Mouse (Mus musculus): Measurements from ENCODE around the gene Dcaf17. TPM values are rescaled to one million over a fixed set of nuclear protein-coding genes. Genes with fewer than 3 reads are reported as not detected.

The Dcaf17 gene
- polyA plus RNA-seq, 1 experiment, result 7.6 TPM

DNA sequence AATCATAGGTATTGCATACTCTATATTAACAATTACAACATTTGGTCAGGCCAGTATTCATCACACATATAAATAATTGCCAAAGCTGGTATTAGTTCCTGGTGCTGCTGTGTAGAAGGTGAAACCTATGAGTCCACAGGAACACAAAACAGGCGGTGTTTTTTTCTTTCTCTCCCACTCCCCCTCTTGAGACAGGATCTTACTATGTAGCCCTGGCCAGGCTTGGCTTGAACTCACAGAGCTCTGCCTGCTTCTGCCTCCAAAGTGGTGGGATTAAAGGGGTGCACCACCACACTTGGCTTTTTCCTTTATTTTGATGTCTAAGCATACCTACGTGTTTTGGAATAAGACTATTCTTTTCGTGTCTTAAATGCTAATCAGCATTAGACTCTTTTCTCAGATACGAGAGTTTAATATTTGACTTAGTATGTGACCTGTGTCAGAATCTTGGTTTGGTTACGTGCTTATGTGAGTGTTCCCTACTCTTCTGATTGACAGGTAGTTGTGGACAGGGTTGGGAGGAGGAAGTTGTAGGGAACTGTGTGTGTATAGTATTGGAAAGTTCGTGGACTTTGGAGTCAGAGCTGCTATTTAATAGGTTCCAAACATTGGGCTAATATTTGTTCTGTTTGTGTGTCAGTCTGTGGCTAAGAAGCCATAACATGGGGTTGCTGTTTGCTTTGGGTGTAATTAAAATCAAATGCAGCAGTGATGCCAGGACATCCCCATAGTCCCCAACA, 28.5 kb downstream of the Dcaf17 start:
- no peak overlapping the region for H3K27ac ChIP-seq (ENCODE audit: insufficient read depth, low read length)
- no peak overlapping the region for H3K4me3 ChIP-seq (ENCODE audit: insufficient read depth, low read length)
- TF ChIP-seq CTCF (IDR thresholded peaks at IDR 0.05; ENCODE audit: extremely low read depth, insufficient read depth, low read length), result no peak
- no peak for TF ChIP-seq POLR2A (IDR thresholded peaks at IDR 0.05; ENCODE audit: extremely low read depth, insufficient read depth, low read length)
- no peaks in the 10 kb centered on the region for H3K4me1 ChIP-seq (ENCODE audit: control insufficient read depth, insufficient read depth, low read length)

DNA sequence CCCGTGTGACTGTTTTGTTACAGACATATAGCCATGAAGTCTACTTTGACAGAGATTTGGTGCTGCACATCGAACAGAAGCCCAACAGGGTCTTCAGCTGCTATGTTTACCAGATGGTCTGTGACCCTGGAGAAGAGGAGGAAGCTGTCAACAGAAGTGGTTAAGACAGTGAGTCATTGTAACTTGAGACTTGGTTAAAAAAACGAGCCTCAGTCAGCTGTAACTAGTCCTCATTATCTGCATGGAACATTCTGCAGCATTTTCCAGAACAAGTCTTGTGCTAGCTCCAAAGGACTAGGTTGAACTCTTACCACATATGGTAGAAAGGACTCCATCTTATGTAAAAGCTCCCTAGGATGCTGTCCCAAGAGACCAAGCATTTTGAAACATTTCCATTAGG, 34.6 kb downstream of the Dcaf17 start:
- H3K4me3 ChIP-seq (ENCODE audit: insufficient read depth, low read length), result no peak overlapping the region
- no peak overlapping the region for H3K27ac ChIP-seq (ENCODE audit: insufficient read depth, low read length)
- TF ChIP-seq POLR2A (IDR thresholded peaks at IDR 0.05; ENCODE audit: extremely low read depth, insufficient read depth, low read length) (no peak), CTCF (IDR thresholded peaks at IDR 0.05; ENCODE audit: extremely low read depth, insufficient read depth, low read length) (no peak)
- H3K4me1 ChIP-seq (ENCODE audit: control insufficient read depth, insufficient read depth, low read length), result no peaks in the 10 kb centered on the region

GRCm38 (mm10) chr2:71090660-71091445, 35.7 kb downstream of the Dcaf17 start:
- peak; percentile 7; the same call in 1 of the 2 replicates for TF ChIP-seq CTCF (IDR thresholded peaks at IDR 0.05; ENCODE audit: extremely low read depth, insufficient read depth, low read length)
- TF ChIP-seq POLR2A (IDR thresholded peaks at IDR 0.05; ENCODE audit: extremely low read depth, insufficient read depth, low read length), result no peak
- H3K4me1 ChIP-seq (ENCODE audit: control insufficient read depth, insufficient read depth, low read length), result no peaks in the 10 kb centered on the region
- H3K4me3 ChIP-seq (ENCODE audit: insufficient read depth, low read length), result no peak overlapping the region
- no peak overlapping the region for H3K27ac ChIP-seq (ENCODE audit: insufficient read depth, low read length)

DNA sequence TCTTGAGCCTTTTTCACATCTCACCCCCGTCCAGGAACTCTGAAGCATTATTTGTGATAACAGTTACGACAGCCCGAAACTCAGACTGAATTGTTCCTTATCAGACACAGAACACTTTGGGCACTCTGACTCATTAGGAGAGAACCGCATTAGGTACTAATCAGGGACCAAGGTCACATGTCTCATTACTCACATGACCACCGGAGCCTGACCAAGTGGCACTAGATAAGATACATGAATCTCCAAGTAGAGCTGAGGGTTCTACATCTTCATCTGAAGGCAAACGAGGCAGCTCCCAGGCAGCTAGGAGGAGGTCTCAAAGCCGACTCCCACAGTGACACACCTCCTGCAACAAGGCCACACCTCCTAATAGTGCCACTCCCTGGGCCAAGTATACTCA, 41.0 kb downstream of the Dcaf17 start:
- Histone ChIP-seq H3K4me1 (ENCODE audit: control insufficient read depth, insufficient read depth, low read length) (no peaks in the 10 kb centered on the region), H3K4me3 (ENCODE audit: insufficient read depth, low read length) (no peak overlapping the region), H3K27ac (ENCODE audit: insufficient read depth, low read length) (no peak overlapping the region)
- TF ChIP-seq CTCF (IDR thresholded peaks at IDR 0.05; ENCODE audit: extremely low read depth, insufficient read depth, low read length), result no peak
- no peak for TF ChIP-seq POLR2A (IDR thresholded peaks at IDR 0.05; ENCODE audit: extremely low read depth, insufficient read depth, low read length)

DNA sequence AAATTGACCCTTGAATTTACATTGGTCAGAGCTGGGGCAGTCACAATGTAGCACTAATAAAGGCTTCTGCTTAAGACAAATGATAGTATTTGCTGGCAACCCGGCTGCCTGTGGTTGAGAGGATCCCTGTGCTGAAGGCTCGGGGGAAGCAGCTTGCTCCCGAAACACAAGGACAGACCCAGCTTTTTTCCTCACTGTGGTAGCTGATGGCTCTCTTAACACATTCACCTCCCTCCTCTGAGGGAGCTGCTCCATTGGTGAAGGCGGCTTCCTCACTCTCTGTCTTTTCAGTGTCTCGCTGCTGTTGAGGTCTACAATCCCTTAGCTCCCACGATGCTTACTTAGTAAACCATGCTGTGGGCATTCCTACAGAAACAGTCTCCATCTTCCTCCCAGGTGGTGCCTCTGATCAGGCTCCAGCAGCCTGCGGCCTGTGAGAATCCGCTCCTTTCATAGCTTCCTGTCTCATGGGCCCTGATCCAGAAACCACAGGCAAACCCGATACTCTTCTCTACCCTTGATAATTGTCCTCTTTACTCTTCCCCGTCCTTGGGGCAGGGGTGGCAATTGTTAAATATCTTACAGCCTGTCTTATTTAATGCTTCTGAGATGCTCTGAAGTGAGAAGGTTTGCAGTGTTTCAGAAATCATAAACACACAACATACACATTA, 47.6 kb downstream of the Dcaf17 start:
- H3K27ac ChIP-seq (ENCODE audit: insufficient read depth, low read length), result no peak overlapping the region
- no peaks in the 10 kb centered on the region for H3K4me1 ChIP-seq (ENCODE audit: control insufficient read depth, insufficient read depth, low read length)
- H3K4me3 ChIP-seq (ENCODE audit: insufficient read depth, low read length), result no peak overlapping the region
- TF ChIP-seq POLR2A (IDR thresholded peaks at IDR 0.05; ENCODE audit: extremely low read depth, insufficient read depth, low read length), result no peak
- no peak for TF ChIP-seq CTCF (IDR thresholded peaks at IDR 0.05; ENCODE audit: extremely low read depth, insufficient read depth, low read length)

DNA sequence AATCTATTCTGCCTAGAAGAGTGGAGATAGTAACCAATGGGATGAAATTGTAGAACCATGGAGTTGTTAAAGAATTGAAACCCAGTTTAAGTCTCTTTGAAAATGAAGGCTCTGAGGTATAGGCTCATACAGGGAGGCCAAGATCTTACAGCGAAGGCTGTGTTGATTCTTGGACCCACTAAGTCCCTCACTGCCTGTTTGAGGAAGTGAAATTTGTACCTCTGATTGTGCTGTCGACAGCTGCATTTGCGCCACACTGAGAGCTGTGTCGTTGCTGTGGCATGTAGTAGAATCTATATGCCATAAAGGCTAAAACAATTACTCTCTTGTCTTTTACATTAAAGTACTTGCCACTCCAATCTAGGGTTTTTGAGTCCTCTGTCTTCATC, 48.2 kb downstream of the Dcaf17 start:
- no peaks in the 10 kb centered on the region for H3K4me1 ChIP-seq (ENCODE audit: control insufficient read depth, insufficient read depth, low read length)
- H3K27ac ChIP-seq (ENCODE audit: insufficient read depth, low read length), result no peak overlapping the region
- H3K4me3 ChIP-seq (ENCODE audit: insufficient read depth, low read length), result no peak overlapping the region
- TF ChIP-seq CTCF (IDR thresholded peaks at IDR 0.05; ENCODE audit: extremely low read depth, insufficient read depth, low read length), result no peak
- no peak for TF ChIP-seq POLR2A (IDR thresholded peaks at IDR 0.05; ENCODE audit: extremely low read depth, insufficient read depth, low read length)

GRCm38 (mm10) chr2:71104696-71105095, 49.6 kb downstream of the Dcaf17 start:
- TF ChIP-seq POLR2A (IDR thresholded peaks at IDR 0.05; ENCODE audit: extremely low read depth, insufficient read depth, low read length) (no peak), CTCF (IDR thresholded peaks at IDR 0.05; ENCODE audit: extremely low read depth, insufficient read depth, low read length) (no peak)
- Histone ChIP-seq H3K4me1 (ENCODE audit: control insufficient read depth, insufficient read depth, low read length) (no peaks in the 10 kb centered on the region), H3K27ac (ENCODE audit: insufficient read depth, low read length) (no peak overlapping the region), H3K4me3 (ENCODE audit: insufficient read depth, low read length) (no peak overlapping the region)

- H3K27ac ChIP-seq (ENCODE audit: insufficient read depth, low read length), result no peak overlapping the region
- no peaks in the 10 kb centered on the region for H3K4me1 ChIP-seq (ENCODE audit: control insufficient read depth, insufficient read depth, low read length)
- H3K4me3 ChIP-seq (ENCODE audit: insufficient read depth, low read length), result no peak overlapping the region
- TF ChIP-seq CTCF (IDR thresholded peaks at IDR 0.05; ENCODE audit: extremely low read depth, insufficient read depth, low read length) (no peak), POLR2A (IDR thresholded peaks at IDR 0.05; ENCODE audit: extremely low read depth, insufficient read depth, low read length) (no peak)
These were observed 50.5 kb downstream of the Dcaf17 start for GRCm38 (mm10) chr2:71105469-71106215.

DNA sequence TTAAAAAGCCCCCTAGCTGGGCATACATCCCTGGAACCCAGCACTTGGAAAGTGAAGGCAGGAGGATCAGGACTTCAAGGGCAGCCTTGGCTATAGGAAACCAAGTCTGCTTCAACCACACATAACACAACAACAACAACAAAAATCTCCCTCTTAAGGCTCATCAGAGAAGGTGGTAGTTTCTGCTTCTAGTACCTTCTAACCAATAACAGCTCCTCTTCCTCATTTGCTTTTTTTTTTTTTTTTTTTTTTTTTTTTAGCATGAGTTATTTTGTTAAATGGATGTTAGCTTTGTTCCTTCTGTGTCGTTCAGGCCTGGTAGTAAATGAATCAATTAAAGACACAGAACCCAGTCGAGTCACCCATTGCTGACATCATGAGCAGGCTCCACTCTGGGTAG, 52.1 kb downstream of the Dcaf17 start:
- Histone ChIP-seq H3K27ac (ENCODE audit: insufficient read depth, low read length) (no peak overlapping the region), H3K4me1 (ENCODE audit: control insufficient read depth, insufficient read depth, low read length) (no peaks in the 10 kb centered on the region), H3K4me3 (ENCODE audit: insufficient read depth, low read length) (no peak overlapping the region)
- TF ChIP-seq CTCF (IDR thresholded peaks at IDR 0.05; ENCODE audit: extremely low read depth, insufficient read depth, low read length), result no peak
- no peak for TF ChIP-seq POLR2A (IDR thresholded peaks at IDR 0.05; ENCODE audit: extremely low read depth, insufficient read depth, low read length)
